Mouse (Mus musculus): Measurements from ENCODE around the gene Nyap1. TPM values are rescaled to one million over a fixed set of nuclear protein-coding genes. Genes with fewer than 3 reads are reported as not detected.
"Not testable (repeated sequence)": the region's sequence is repeated elsewhere in the genome, so short reads cannot be mapped to it uniquely, and the experiment has no call there.

Gene Nyap1
- polyA plus RNA-seq, 1 experiment from 2014 or later, result 4.4 TPM

GRCm38 (mm10) chr5:137723840-137724239 is 17.6 kb downstream of the Nyap1 start:
- ATAC-seq (replicated peaks; ENCODE audit: low FRiP score) (no peak), DNase-seq (ENCODE audit: low spot score) (no peak)
- Histone ChIP-seq H3K9me3 (ENCODE audit: control insufficient read depth, low read length) (no peaks in the 10 kb centered on the region), H3K4me2 (ENCODE audit: low read depth, low read length, severe bottlenecking) (no peak overlapping the region), H3K4me1 (replicated peaks; ENCODE audit: control insufficient read depth, insufficient read depth, low read length) (no peaks in the 10 kb centered on the region), H3K4me3 (ENCODE audit: low read depth, low read length) (no peak overlapping the region), H3K36me3 (ENCODE audit: control insufficient read depth, insufficient read depth, low read length) (no peaks in the 10 kb centered on the region), H3K27ac (ENCODE audit: low read depth, low read length) (no peak overlapping the region), H3K9ac (ENCODE audit: low read length) (no peak overlapping the region), H3K27me3 (ENCODE audit: control insufficient read depth, insufficient read depth, low read length) (no peaks in the 10 kb centered on the region)
- WGBS, result 92% methylated on average over 5 of the region's 5 CpGs

GRCm38 (mm10) chr5:137720558-137721164 is 20.7 kb downstream of the Nyap1 start:
- not testable (repeated sequence) for DNase-seq (ENCODE audit: low spot score); H3K4me2 ChIP-seq (ENCODE audit: low read depth, low read length, severe bottlenecking)

GRCm38 (mm10) chr5:137719088-137719487 is 22.3 kb downstream of the Nyap1 start:
- WGBS, result 91% methylated on average over 6 of the region's 6 CpGs
- Histone ChIP-seq H3K27me3 (ENCODE audit: control insufficient read depth, insufficient read depth, low read length) (no peaks in the 10 kb centered on the region), H3K9me3 (ENCODE audit: control insufficient read depth, low read length) (no peaks in the 10 kb centered on the region), H3K4me3 (ENCODE audit: low read depth, low read length) (no peak overlapping the region), H3K9ac (ENCODE audit: low read length) (no peak overlapping the region), H3K27ac (ENCODE audit: low read depth, low read length) (no peak overlapping the region), H3K4me1 (replicated peaks; ENCODE audit: control insufficient read depth, insufficient read depth, low read length) (no peaks in the 10 kb centered on the region), H3K4me2 (ENCODE audit: low read depth, low read length, severe bottlenecking) (no peak overlapping the region), H3K36me3 (ENCODE audit: control insufficient read depth, insufficient read depth, low read length) (no peaks in the 10 kb centered on the region)
- DNase-seq (ENCODE audit: low spot score) (no peak), ATAC-seq (replicated peaks; ENCODE audit: low FRiP score) (no peak)

More at GRCm38 (mm10) chr5:137720558-137721164, 20.7 kb downstream of the Nyap1 start:
- not testable (repeated sequence) for H3K4me1 ChIP-seq (replicated peaks; ENCODE audit: control insufficient read depth, insufficient read depth, low read length); H3K27me3 ChIP-seq (ENCODE audit: control insufficient read depth, insufficient read depth, low read length); H3K27ac ChIP-seq (ENCODE audit: low read depth, low read length); H3K9ac ChIP-seq (ENCODE audit: low read length); H3K4me3 ChIP-seq (ENCODE audit: low read depth, low read length); H3K9me3 ChIP-seq (ENCODE audit: control insufficient read depth, low read length); H3K36me3 ChIP-seq (ENCODE audit: control insufficient read depth, insufficient read depth, low read length); ATAC-seq (replicated peaks; ENCODE audit: low FRiP score)
- WGBS, result 32% methylated on average over 10 of the region's 16 CpGs

GRCm38 (mm10) chr5:137718020-137718790 is 23.2 kb downstream of the Nyap1 start:
- no peak overlapping the region for H3K9ac ChIP-seq (ENCODE audit: low read length)
- no peak overlapping the region for H3K27ac ChIP-seq (ENCODE audit: low read depth, low read length)
- 69% methylated on average over 8 of the region's 8 CpGs for WGBS
- H3K36me3 ChIP-seq (ENCODE audit: control insufficient read depth, insufficient read depth, low read length), result no peaks in the 10 kb centered on the region
- H3K4me2 ChIP-seq (ENCODE audit: low read depth, low read length, severe bottlenecking), result no peak overlapping the region
- no peaks in the 10 kb centered on the region for H3K27me3 ChIP-seq (ENCODE audit: control insufficient read depth, insufficient read depth, low read length)
- no peak for ATAC-seq (replicated peaks; ENCODE audit: low FRiP score)
- H3K4me1 ChIP-seq (replicated peaks; ENCODE audit: control insufficient read depth, insufficient read depth, low read length), result no peaks in the 10 kb centered on the region
- H3K4me3 ChIP-seq (ENCODE audit: low read depth, low read length), result no peak overlapping the region
- no peaks in the 10 kb centered on the region for H3K9me3 ChIP-seq (ENCODE audit: control insufficient read depth, low read length)
- DNase-seq (ENCODE audit: low spot score), result no peak

GRCm38 (mm10) chr5:137715685-137716084 is 25.7 kb downstream of the Nyap1 start:
- H3K27ac ChIP-seq (ENCODE audit: low read depth, low read length), result no peak overlapping the region
- 89% methylated on average over 8 of the region's 8 CpGs for WGBS
- H3K36me3 ChIP-seq (ENCODE audit: control insufficient read depth, insufficient read depth, low read length), result no peaks in the 10 kb centered on the region
- no peak overlapping the region for H3K4me3 ChIP-seq (ENCODE audit: low read depth, low read length)
- DNase-seq (ENCODE audit: low spot score) (no peak), ATAC-seq (replicated peaks; ENCODE audit: low FRiP score) (no peak)
- no peak overlapping the region for H3K4me2 ChIP-seq (ENCODE audit: low read depth, low read length, severe bottlenecking)
- no peaks in the 10 kb centered on the region for H3K4me1 ChIP-seq (replicated peaks; ENCODE audit: control insufficient read depth, insufficient read depth, low read length)
- H3K9me3 ChIP-seq (ENCODE audit: control insufficient read depth, low read length), result no peaks in the 10 kb centered on the region
- no peak overlapping the region for H3K9ac ChIP-seq (ENCODE audit: low read length)
- H3K27me3 ChIP-seq (ENCODE audit: control insufficient read depth, insufficient read depth, low read length), result no peaks in the 10 kb centered on the region

GRCm38 (mm10) chr5:137713454-137713853 is 28.0 kb downstream of the Nyap1 start:
- H3K36me3 ChIP-seq (ENCODE audit: control insufficient read depth, insufficient read depth, low read length), result no peaks in the 10 kb centered on the region
- ATAC-seq (replicated peaks; ENCODE audit: low FRiP score), result no peak
- no peak overlapping the region for H3K4me2 ChIP-seq (ENCODE audit: low read depth, low read length, severe bottlenecking)
- no peaks in the 10 kb centered on the region for H3K4me1 ChIP-seq (replicated peaks; ENCODE audit: control insufficient read depth, insufficient read depth, low read length)
- H3K27me3 ChIP-seq (ENCODE audit: control insufficient read depth, insufficient read depth, low read length), result no peaks in the 10 kb centered on the region
- H3K9ac ChIP-seq (ENCODE audit: low read length), result no peak overlapping the region
- H3K4me3 ChIP-seq (ENCODE audit: low read depth, low read length), result no peak overlapping the region
- DNase-seq (ENCODE audit: low spot score), result no peak
- H3K9me3 ChIP-seq (ENCODE audit: control insufficient read depth, low read length), result no peaks in the 10 kb centered on the region
- H3K27ac ChIP-seq (ENCODE audit: low read depth, low read length), result no peak overlapping the region
- WGBS, result 87% methylated on average over 5 of the region's 5 CpGs

- Histone ChIP-seq H3K4me2 (ENCODE audit: low read depth, low read length, severe bottlenecking) (no peak overlapping the region), H3K27me3 (ENCODE audit: control insufficient read depth, insufficient read depth, low read length) (no peaks in the 10 kb centered on the region), H3K4me1 (replicated peaks; ENCODE audit: control insufficient read depth, insufficient read depth, low read length) (0 out of 2 replicates have a peak, but pooled peaks cover 2% of the 10 kb centered on the region), H3K27ac (ENCODE audit: low read depth, low read length) (no peak overlapping the region), H3K9me3 (ENCODE audit: control insufficient read depth, low read length) (no peaks in the 10 kb centered on the region), H3K4me3 (ENCODE audit: low read depth, low read length) (no peak overlapping the region), H3K36me3 (ENCODE audit: control insufficient read depth, insufficient read depth, low read length) (no peaks in the 10 kb centered on the region), H3K9ac (ENCODE audit: low read length) (no peak overlapping the region)
- no peak for ATAC-seq (replicated peaks; ENCODE audit: low FRiP score)
- WGBS, result 73% methylated on average over 12 of the region's 12 CpGs
- DNase-seq (ENCODE audit: low spot score), result no peak
These were observed 34.3 kb downstream of the Nyap1 start for GRCm38 (mm10) chr5:137706913-137707633.

GRCm38 (mm10) chr5:137705242-137705641 is 36.2 kb downstream of the Nyap1 start:
- WGBS, result 54% methylated on average over 6 of the region's 6 CpGs
- DNase-seq (ENCODE audit: low spot score) (no peak), ATAC-seq (replicated peaks; ENCODE audit: low FRiP score) (no peak)
- Histone ChIP-seq H3K4me2 (ENCODE audit: low read depth, low read length, severe bottlenecking) (no peak overlapping the region), H3K27me3 (ENCODE audit: control insufficient read depth, insufficient read depth, low read length) (no peaks in the 10 kb centered on the region), H3K4me1 (replicated peaks; ENCODE audit: control insufficient read depth, insufficient read depth, low read length) (0 out of 2 replicates have a peak, but pooled peaks cover 2% of the 10 kb centered on the region), H3K4me3 (ENCODE audit: low read depth, low read length) (no peak overlapping the region), H3K9ac (ENCODE audit: low read length) (no peak overlapping the region), H3K36me3 (ENCODE audit: control insufficient read depth, insufficient read depth, low read length) (no peaks in the 10 kb centered on the region), H3K9me3 (ENCODE audit: control insufficient read depth, low read length) (no peaks in the 10 kb centered on the region), H3K27ac (ENCODE audit: low read depth, low read length) (no peak overlapping the region)
